Mouse (Mus musculus): ENCODE measurements around the gene Nrcam. TPM values are rescaled to one million over a fixed set of nuclear protein-coding genes. Genes with fewer than 3 reads are reported as not detected.
A peak's percentile ranks its signal among the peaks of the same experiment; 100 is the strongest.
"Not testable (repeated sequence)": the region's sequence is repeated elsewhere in the genome, so short reads cannot be mapped to it uniquely, and the experiment has no call there.

Gene Nrcam
- 0.71 TPM for polyA plus RNA-seq (2012; fragmentation: generic; extraction: Trizol)

DNA sequence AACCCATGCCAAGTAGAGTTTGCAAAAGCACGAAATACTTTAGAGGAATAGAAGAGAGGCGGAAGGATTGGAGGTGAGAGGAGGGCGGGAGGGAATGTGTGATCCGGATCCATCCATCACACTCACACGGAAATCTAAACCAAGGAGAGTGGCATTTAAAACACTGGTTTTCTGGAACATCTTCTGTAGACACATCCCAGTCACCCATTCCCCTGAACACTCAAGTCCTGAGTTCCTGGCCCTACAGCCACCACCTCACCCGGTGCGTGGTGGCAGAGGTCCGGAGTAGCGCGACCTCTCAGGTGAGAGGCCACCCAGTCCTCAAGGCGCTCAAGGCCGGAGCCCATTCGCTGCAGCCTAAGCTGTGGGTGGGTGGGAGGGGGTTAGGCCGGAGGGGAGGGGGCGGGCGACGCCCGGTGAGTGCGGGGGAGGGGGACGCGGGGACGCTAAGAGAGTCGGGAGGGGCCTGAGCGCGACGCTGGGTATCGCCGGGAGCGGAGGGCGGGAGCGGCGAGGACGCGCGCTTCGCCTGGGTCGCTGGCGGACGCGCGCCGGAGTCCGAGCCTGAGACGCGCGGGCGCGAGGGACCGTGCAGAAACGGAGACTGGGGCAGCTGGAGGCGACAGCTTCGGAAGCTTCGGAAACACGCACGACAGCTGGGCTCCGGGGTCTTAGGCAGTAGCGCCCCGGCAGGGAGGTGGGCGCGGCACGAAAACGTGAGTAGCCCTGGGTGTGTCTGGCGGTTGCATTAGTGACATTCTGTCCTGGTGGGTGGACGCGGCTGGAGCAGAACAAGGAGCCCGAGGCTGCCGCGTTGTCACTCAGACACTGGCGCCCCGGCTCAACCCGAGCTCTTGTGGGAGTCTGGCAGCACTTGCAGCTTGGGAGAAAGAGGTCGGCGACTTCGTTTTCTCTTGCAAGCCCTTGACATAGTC, at the start of gene Nrcam:
Nrcam (plus strand) TSS at position 505 of the 935 bp plus-strand sequence.
- no peaks in the 10 kb centered on the region for H3K36me3 ChIP-seq (ENCODE audit: control insufficient read depth, insufficient read depth)
- peak within 1 kb of the TSS; percentile 12 for H3K4me3 ChIP-seq
- peaks cover 7% of the 10 kb centered on the region for H3K27me3 ChIP-seq (ENCODE audit: control insufficient read depth, insufficient read depth, insufficient read length)
- H3ac ChIP-seq (ENCODE audit: control insufficient read depth, insufficient read length) = peak within 1 kb of the TSS; percentile 1
- peak within 1 kb of the TSS; percentile 76 for H3K4me2 ChIP-seq (ENCODE audit: low read depth)
- no peaks in the 10 kb centered on the region for H3K79me2 ChIP-seq (ENCODE audit: control insufficient read depth, insufficient read depth)
- TF ChIP-seq MAX (IDR thresholded peaks at IDR 0.05; ENCODE audit: low read depth) (no peak), MYOD1 (IDR thresholded peaks at IDR 0.05; ENCODE audit: control insufficient read depth in 1 of 3, insufficient read length in 2 of 3, low read depth in 2 of 3) (peak in 2 of 3 experiments; percentile 68 to 88), TCF12 (IDR thresholded peaks at IDR 0.05; ENCODE audit: insufficient read depth, poor library complexity, severe bottlenecking) (no peak), MYOG (IDR thresholded peaks at IDR 0.05; ENCODE audit: control insufficient read depth in 1 of 3, insufficient read depth in 1 of 3, insufficient read length in 2 of 3, low read depth in 2 of 3) (peak in 2 of 3 experiments; percentile 84 to 96), POLR2AphosphoS2 (IDR thresholded peaks at IDR 0.05; ENCODE audit: insufficient read length, low read depth) (peak; percentile 11), TCF3 (IDR thresholded peaks at IDR 0.05; ENCODE audit: insufficient read length, low read depth) (peak; percentile 26)

GRCm38 (mm10) chr12:44280147-44280546, 48.5 kb upstream of the Nrcam start:
- not testable (repeated sequence) for H3K36me3 ChIP-seq (ENCODE audit: control insufficient read depth, insufficient read depth); H3K27me3 ChIP-seq (ENCODE audit: control insufficient read depth, insufficient read depth, insufficient read length); H3ac ChIP-seq (ENCODE audit: control insufficient read depth, insufficient read length); H3K4me3 ChIP-seq; H3K4me2 ChIP-seq (ENCODE audit: low read depth)
- H3K79me2 ChIP-seq (ENCODE audit: control insufficient read depth, insufficient read depth) = peaks cover 25% of the 10 kb centered on the region

DNA sequence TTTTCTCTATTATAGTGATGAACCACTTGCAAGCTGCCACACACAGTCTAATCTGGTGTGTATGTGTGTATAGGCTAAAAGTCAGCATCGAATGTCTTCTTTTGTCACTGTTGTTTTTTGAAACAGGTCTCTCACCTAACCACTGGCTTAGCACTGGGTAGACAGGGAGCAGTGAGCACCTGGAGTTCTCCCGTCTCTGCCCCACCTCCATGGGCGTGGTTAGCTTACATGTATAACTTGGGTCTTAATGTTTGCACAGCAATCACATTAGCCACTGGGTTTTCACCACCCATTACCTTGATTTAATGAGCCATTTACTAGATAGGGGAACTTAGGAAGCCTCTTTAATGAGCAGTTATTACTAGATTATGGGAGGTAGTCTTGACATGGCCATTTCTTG, 47.2 kb upstream of the Nrcam start:
- peaks cover 6% of the 10 kb centered on the region for H3K36me3 ChIP-seq (ENCODE audit: control insufficient read depth, insufficient read depth)
- no peak overlapping the region for H3ac ChIP-seq (ENCODE audit: control insufficient read depth, insufficient read length)
- H3K79me2 ChIP-seq (ENCODE audit: control insufficient read depth, insufficient read depth) = peaks cover 16% of the 10 kb centered on the region
- TF ChIP-seq TCF3 (IDR thresholded peaks at IDR 0.05; ENCODE audit: insufficient read length, low read depth) (no peak), POLR2A (IDR thresholded peaks at IDR 0.05; ENCODE audit: insufficient read length, low read depth) (no peak), MYOD1 (IDR thresholded peaks at IDR 0.05; ENCODE audit: control insufficient read depth in 1 of 3, insufficient read length in 2 of 3, low read depth in 2 of 3) (no peak), MAX (IDR thresholded peaks at IDR 0.05; ENCODE audit: low read depth) (no peak), MYOG (IDR thresholded peaks at IDR 0.05; ENCODE audit: control insufficient read depth in 1 of 3, insufficient read depth in 1 of 3, insufficient read length in 2 of 3, low read depth in 2 of 3) (no peak), REST (IDR thresholded peaks at IDR 0.05; ENCODE audit: insufficient read depth, insufficient read length) (no peak), SRF (IDR thresholded peaks at IDR 0.05; ENCODE audit: control insufficient read depth, insufficient read length, low read depth) (no peak), USF1 (IDR thresholded peaks at IDR 0.05; ENCODE audit: low read depth) (no peak), TCF12 (IDR thresholded peaks at IDR 0.05; ENCODE audit: insufficient read depth, poor library complexity, severe bottlenecking) (no peak), POLR2AphosphoS2 (IDR thresholded peaks at IDR 0.05; ENCODE audit: insufficient read length, low read depth) (no peak), CEBPB (IDR thresholded peaks at IDR 0.05; ENCODE audit: insufficient read depth, poor library complexity, severe bottlenecking) (no peak), E2F4 (IDR thresholded peaks at IDR 0.05; ENCODE audit: insufficient read depth) (no peak)
- H3K4me2 ChIP-seq (ENCODE audit: low read depth) = no peak overlapping the region
- H3K27me3 ChIP-seq (ENCODE audit: control insufficient read depth, insufficient read depth, insufficient read length) = no peaks in the 10 kb centered on the region
- no peak overlapping the region for H3K4me3 ChIP-seq

- Histone ChIP-seq H3K27me3 (ENCODE audit: control insufficient read depth, insufficient read depth, insufficient read length) (no peaks in the 10 kb centered on the region), H3K4me3 (no peak overlapping the region), H3ac (ENCODE audit: control insufficient read depth, insufficient read length) (no peak overlapping the region), H3K79me2 (ENCODE audit: control insufficient read depth, insufficient read depth) (peaks cover 16% of the 10 kb centered on the region), H3K36me3 (ENCODE audit: control insufficient read depth, insufficient read depth) (peaks cover 6% of the 10 kb centered on the region), H3K4me2 (ENCODE audit: low read depth) (no peak overlapping the region)
- TF ChIP-seq POLR2AphosphoS2 (IDR thresholded peaks at IDR 0.05; ENCODE audit: insufficient read length, low read depth) (no peak), USF1 (IDR thresholded peaks at IDR 0.05; ENCODE audit: low read depth) (no peak), TCF12 (IDR thresholded peaks at IDR 0.05; ENCODE audit: insufficient read depth, poor library complexity, severe bottlenecking) (no peak), MAX (IDR thresholded peaks at IDR 0.05; ENCODE audit: low read depth) (no peak), E2F4 (IDR thresholded peaks at IDR 0.05; ENCODE audit: insufficient read depth) (no peak), TCF3 (IDR thresholded peaks at IDR 0.05; ENCODE audit: insufficient read length, low read depth) (no peak), CEBPB (IDR thresholded peaks at IDR 0.05; ENCODE audit: insufficient read depth, poor library complexity, severe bottlenecking) (no peak), REST (IDR thresholded peaks at IDR 0.05; ENCODE audit: insufficient read depth, insufficient read length) (no peak), SRF (IDR thresholded peaks at IDR 0.05; ENCODE audit: control insufficient read depth, insufficient read length, low read depth) (no peak), MYOG (IDR thresholded peaks at IDR 0.05; ENCODE audit: control insufficient read depth in 1 of 3, insufficient read depth in 1 of 3, insufficient read length in 2 of 3, low read depth in 2 of 3) (no peak), POLR2A (IDR thresholded peaks at IDR 0.05; ENCODE audit: insufficient read length, low read depth) (no peak), MYOD1 (IDR thresholded peaks at IDR 0.05; ENCODE audit: control insufficient read depth in 1 of 3, insufficient read length in 2 of 3, low read depth in 2 of 3) (no peak)
Measured at GRCm38 (mm10) chr12:44283378-44283777, 45.3 kb upstream of the Nrcam start.

- Histone ChIP-seq H3K4me2 (ENCODE audit: low read depth) (no peak overlapping the region), H3K36me3 (ENCODE audit: control insufficient read depth, insufficient read depth) (peaks cover 14% of the 10 kb centered on the region), H3K4me3 (no peak overlapping the region), H3K27me3 (ENCODE audit: control insufficient read depth, insufficient read depth, insufficient read length) (no peaks in the 10 kb centered on the region), H3K79me2 (ENCODE audit: control insufficient read depth, insufficient read depth) (no peaks in the 10 kb centered on the region), H3ac (ENCODE audit: control insufficient read depth, insufficient read length) (no peak overlapping the region)
- TF ChIP-seq TCF3 (IDR thresholded peaks at IDR 0.05; ENCODE audit: insufficient read length, low read depth) (no peak), POLR2AphosphoS2 (IDR thresholded peaks at IDR 0.05; ENCODE audit: insufficient read length, low read depth) (no peak), MYOG (IDR thresholded peaks at IDR 0.05; ENCODE audit: control insufficient read depth in 1 of 3, insufficient read depth in 1 of 3, insufficient read length in 2 of 3, low read depth in 2 of 3) (no peak), E2F4 (IDR thresholded peaks at IDR 0.05; ENCODE audit: insufficient read depth) (no peak), SRF (IDR thresholded peaks at IDR 0.05; ENCODE audit: control insufficient read depth, insufficient read length, low read depth) (no peak), USF1 (IDR thresholded peaks at IDR 0.05; ENCODE audit: low read depth) (no peak), POLR2A (IDR thresholded peaks at IDR 0.05; ENCODE audit: insufficient read length, low read depth) (no peak), MAX (IDR thresholded peaks at IDR 0.05; ENCODE audit: low read depth) (no peak), REST (IDR thresholded peaks at IDR 0.05; ENCODE audit: insufficient read depth, insufficient read length) (no peak), CEBPB (IDR thresholded peaks at IDR 0.05; ENCODE audit: insufficient read depth, poor library complexity, severe bottlenecking) (no peak), MYOD1 (IDR thresholded peaks at IDR 0.05; ENCODE audit: control insufficient read depth in 1 of 3, insufficient read length in 2 of 3, low read depth in 2 of 3) (no peak), TCF12 (IDR thresholded peaks at IDR 0.05; ENCODE audit: insufficient read depth, poor library complexity, severe bottlenecking) (no peak)
Measured at GRCm38 (mm10) chr12:44286992-44287391, 41.7 kb upstream of the Nrcam start.
